Mouse (Mus musculus) yolk sac, embryonic 10.5 days (tissue): Measurements from ENCODE around the gene Naa15.
"Not testable (repeated sequence)": the region's sequence is repeated elsewhere in the genome, so short reads cannot be mapped to it uniquely, and the experiment has no call there.

ENCODE experiments used
- DNase-seq: peaks from one replicate; pipeline ENCODE4 v3.0.0-alpha.2; 2017; ENCODE audit warnings: low spot score

Gene Naa15

GRCm38 (mm10) chr3:51415098-51416072 is at the start of gene Naa15:
Gene Naa15 (plus strand): TSS chr3:51415148.
- peak; percentile 93 for DNase-seq

GRCm38 (mm10) chr3:51365517-51365882 is 49.4 kb upstream of the Naa15 start:
- DNase-seq = no peak

GRCm38 (mm10) chr3:51366926-51367325 is 48.0 kb upstream of the Naa15 start:
- DNase-seq = no peak

GRCm38 (mm10) chr3:51368011-51368410 is 46.9 kb upstream of the Naa15 start:
- no peak for DNase-seq

- no peak for DNase-seq
Observed at GRCm38 (mm10) chr3:51371826-51372225, 43.1 kb upstream of the Naa15 start.

GRCm38 (mm10) chr3:51372883-51373282 is 42.1 kb upstream of the Naa15 start:
- DNase-seq = no peak

GRCm38 (mm10) chr3:51373544-51373943 is 41.4 kb upstream of the Naa15 start:
- DNase-seq = no peak

GRCm38 (mm10) chr3:51375307-51376265 is 39.4 kb upstream of the Naa15 start:
- DNase-seq = no peak

GRCm38 (mm10) chr3:51377878-51378664 is 36.9 kb upstream of the Naa15 start:
- DNase-seq = peak; percentile 51

- no peak for DNase-seq
Observed at GRCm38 (mm10) chr3:51378665-51378946, 36.3 kb upstream of the Naa15 start.

GRCm38 (mm10) chr3:51379786-51380659 is 34.9 kb upstream of the Naa15 start:
- DNase-seq = peak; percentile 46

- no peak for DNase-seq
Observed at GRCm38 (mm10) chr3:51380660-51381014, 34.3 kb upstream of the Naa15 start.

- no peak for DNase-seq
Observed at GRCm38 (mm10) chr3:51383409-51383808, 31.5 kb upstream of the Naa15 start.

- no peak for DNase-seq
Observed at GRCm38 (mm10) chr3:51386441-51387133, 28.4 kb upstream of the Naa15 start.

- DNase-seq = no peak
Observed at GRCm38 (mm10) chr3:51387134-51387451, 27.9 kb upstream of the Naa15 start.

GRCm38 (mm10) chr3:51387868-51388381 is 27.0 kb upstream of the Naa15 start:
- DNase-seq = no peak

- DNase-seq = no peak
Observed at GRCm38 (mm10) chr3:51388904-51389303, 26.0 kb upstream of the Naa15 start.

GRCm38 (mm10) chr3:51391095-51391494 is 23.9 kb upstream of the Naa15 start:
- DNase-seq = no peak

- no peak for DNase-seq
Observed at GRCm38 (mm10) chr3:51391591-51391990, 23.4 kb upstream of the Naa15 start.

GRCm38 (mm10) chr3:51393018-51393417 is 21.9 kb upstream of the Naa15 start:
- DNase-seq = not testable (repeated sequence)
